Mouse (Mus musculus) cortical plate, adult 2 months (tissue): ENCODE results near the gene Oaz2.

Source experiments
- CTCF ChIP-seq: fragments of 200-500 bp; IDR thresholded peaks from 2 replicates; pipeline ENCODE4 v1.5.1; 2011; ENCODE audit warnings: mild to moderate bottlenecking, control low read depth, low read length; ENCODE audit not compliant: insufficient read depth; ENCODE audit errors: extremely low read depth
- POLR2A ChIP-seq: fragments of 200-500 bp; IDR thresholded peaks from 2 replicates; pipeline ENCODE4 v1.6.1; 2011; ENCODE audit warnings: mild to moderate bottlenecking, low read length, control low read depth; ENCODE audit not compliant: insufficient read depth; ENCODE audit errors: extremely low read depth

DNA sequence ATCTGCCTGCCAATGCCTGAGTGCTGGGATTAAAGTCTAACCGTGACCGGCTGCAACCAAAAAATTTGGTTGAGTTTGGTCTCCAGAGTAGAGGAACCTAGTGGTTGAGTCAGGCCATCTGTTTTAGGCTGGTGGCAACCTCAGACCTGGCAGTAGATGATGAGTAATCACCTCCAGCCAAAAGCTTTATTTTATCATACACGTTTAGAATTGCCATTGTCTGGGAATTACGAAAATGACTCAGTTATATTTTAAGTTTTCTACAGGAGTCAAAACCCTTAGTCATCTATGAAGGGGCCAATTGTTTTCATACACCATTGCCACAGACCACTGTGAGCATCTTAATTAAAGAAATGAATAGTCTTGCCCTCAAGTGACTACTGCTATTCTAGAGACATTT lies 30.9 kb upstream of the Oaz2 start:
- TF ChIP-seq CTCF (no peak), POLR2A (no peak)
